Mouse (Mus musculus): ENCODE results near the gene Hps1.

DNA sequence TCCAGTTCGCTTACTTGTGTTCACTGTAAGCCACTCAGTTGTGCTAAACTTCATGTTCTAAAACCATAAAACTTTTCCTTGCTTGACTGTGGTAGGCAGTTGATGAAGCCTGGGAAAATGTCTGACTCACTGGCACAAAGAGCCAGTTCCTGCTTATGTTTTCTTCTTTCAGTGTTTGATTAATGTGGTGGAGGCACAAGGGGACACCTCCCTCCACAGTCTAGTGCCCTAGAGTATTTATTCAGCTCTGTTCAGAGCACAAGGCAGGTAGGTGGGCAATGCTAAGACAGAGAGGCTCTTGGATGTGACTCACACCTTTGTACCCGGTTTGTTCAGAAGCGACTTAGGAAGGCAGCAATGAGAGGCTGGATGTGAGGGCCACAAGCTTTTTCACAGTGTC lies 48.1 kb upstream of the Hps1 start:
- TF ChIP-seq CTCF (IDR thresholded peaks at IDR 0.05; ENCODE audit: low read depth) (no peak), EP300 (IDR thresholded peaks at IDR 0.05; ENCODE audit: low read depth) (no peak)
